Mouse (Mus musculus) heart, adult 11 months (tissue): ENCODE data around the gene A930004D18Rik.

ENCODE experiments used
- DNase-seq: peaks from one replicate; pipeline ENCODE4 v3.0.0; 2022

Gene A930004D18Rik

DNA sequence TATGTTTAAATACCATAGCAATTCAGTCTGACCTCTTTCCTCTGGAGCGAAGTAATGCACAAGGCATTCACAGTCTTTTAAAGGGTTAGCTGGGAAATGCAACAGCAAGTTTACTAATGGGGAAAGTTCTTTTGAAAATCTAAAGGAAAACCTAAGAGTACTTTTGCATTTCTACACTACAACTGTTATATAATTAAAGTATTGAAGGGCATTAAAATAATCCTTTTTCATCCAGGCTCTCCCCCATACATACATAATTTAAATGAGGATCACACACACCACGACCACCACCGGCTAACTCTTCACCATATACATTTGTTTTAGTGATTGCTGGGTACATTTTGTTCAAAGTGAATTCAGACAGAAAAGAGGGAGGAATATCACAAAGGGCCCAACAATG lies 15.0 kb upstream of the A930004D18Rik start:
- DNase-seq, result peak; percentile 43

DNA sequence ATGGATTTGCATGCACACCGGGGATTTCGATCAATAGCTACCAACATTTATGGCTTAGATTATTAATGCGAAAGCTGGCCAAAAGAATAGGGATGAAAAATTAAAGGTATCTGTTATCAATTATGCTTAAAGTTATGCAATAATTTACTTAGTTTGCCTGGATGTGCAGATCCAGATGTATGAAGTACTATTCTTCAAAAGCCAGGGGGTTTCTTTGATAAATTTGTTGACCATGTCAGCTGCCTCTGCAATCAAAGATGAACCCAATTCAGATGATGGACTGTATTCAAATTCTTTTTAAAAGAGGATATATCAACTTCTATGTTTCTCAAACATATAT lies 14.3 kb upstream of the A930004D18Rik start:
- DNase-seq, result no peak

DNA sequence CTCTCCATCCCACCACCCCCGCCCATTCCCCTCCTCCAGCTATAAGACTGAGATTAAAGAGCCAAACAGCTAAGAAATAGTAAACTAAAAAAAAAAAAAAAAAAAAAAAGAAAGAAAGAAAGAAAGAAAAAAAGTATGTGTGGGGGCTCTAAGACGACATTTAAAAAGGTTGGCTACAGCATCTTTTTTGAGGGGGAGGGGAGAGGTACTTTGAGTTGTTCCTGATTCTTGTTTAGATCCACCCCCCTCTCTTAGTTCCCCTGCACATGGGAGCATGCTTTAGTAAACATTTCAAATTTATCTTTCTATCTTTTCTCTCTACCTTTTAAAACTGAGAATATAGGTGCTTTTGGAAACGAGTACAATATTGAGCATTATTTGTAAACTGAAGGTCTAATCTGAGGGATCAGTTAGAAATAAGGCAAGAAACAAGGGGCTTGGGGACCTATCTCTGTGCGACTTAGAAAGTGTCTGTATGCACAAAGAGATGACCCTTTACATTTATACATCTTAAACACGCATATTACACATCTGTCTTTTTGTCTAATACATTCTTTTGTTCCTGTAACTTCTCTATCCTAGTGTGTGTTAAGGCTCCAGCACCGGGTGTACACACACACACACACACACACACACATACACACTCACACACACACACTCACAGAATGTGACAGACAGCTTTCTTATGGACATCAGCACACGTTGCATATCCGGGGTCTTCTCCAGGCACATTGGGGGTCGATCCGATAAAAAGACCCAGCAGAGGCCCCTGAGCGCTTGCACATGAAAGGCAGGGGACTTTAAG lies 13.7 kb upstream of the A930004D18Rik start:
- DNase-seq, result peak; percentile 76

DNA sequence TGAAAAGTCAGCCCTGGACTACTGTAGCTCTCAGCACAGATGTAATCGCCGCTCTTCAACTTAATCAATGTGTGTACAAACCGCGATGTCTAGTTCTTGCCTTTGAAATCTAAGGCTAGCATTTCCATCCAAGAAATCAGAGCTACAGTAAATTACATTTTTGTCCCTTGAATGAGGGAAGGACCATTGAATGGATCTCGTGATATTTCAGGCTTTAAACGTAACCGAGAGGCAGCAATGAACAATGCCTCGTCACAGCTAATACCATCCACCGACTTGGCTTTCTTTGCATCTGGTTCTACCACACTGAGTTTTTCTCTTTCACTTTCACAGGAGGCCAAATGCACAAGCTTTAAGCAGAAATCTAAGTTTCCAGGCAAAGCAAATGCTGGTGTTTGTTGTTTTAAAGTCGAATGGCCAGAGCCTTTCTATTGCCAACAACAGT lies 13.0 kb upstream of the A930004D18Rik start:
- DNase-seq, result peak; percentile 84

DNA sequence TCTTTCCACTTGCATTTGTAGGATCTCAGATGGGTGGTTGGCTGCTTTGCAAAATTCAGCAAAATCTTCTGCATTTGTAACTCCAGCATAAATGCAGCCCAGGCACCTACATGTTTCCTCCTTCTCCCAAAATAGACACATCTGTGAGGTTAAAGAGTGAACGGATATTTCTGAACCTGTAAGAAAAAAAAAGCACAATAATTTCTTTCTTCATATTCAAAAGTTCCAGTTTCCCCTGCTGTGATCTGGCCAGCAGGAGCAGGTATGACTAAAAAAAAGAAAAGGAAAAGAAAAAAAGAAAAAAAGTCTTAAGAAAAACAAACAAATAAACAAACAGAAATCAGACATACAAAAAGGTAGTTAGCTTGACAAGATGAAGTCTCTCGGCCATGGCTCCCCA lies 12.5 kb upstream of the A930004D18Rik start:
- DNase-seq, result no peak

DNA sequence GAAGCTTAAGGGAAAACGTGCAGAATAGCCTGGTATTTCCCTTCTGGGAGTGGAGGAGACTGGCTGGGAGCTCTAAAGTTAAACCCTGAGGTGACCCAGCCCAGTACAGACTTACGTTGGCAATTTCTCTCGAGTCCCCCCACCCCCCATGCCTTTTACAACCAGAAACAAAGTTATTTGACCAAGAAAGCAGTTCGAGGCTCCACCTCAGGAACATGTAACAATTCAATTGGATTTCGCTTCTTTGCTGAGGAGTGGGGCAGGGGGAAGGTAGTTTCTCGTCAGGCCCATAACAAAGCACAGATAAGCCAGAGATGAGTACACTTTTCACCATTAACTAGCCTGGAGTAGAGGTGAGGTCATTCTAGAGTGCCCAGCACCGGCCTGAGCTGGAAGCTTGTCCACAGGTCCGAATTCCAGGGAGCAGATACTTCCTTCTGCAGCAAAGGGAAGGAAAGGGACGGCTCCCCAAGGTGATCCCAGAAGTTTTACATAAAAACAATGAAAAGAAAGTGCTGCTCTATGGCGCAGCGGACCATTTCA lies 11.8 kb upstream of the A930004D18Rik start:
- peak; percentile 91 for DNase-seq

DNA sequence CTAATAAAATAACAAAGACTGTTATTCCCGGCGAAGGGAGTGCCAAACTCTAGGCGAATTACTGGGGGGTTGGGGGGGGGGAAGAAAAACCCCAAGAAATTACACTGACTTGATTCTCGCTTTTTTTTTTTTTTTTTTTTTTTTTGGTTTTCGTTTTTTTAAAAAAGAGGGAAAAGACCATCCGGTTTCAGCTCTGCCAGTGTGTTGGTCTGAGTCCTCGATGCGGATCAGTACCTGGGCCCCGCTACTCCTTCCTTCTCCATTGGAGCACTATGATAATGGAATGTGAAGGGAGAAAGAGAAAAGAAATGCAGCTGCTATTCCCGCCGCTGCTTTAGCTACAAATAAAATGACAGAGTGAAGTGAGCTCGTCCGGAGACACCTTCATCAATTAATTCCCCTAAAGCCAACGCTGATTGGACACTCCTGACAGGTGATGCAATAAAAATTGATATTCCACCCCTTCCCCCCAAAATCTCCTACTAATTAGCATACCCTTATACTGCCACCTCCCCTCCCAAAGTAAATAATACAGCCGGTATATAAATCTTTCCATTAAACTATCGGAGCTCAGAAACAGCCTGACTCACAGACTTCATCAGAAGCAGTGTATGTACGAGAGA lies 11.0 kb upstream of the A930004D18Rik start, which contains the start of gene Skida1:
Gene Skida1, minus strand, starts transcription at position 599 of the 623 bp plus-strand sequence.
- peak; percentile 95 for DNase-seq

DNA sequence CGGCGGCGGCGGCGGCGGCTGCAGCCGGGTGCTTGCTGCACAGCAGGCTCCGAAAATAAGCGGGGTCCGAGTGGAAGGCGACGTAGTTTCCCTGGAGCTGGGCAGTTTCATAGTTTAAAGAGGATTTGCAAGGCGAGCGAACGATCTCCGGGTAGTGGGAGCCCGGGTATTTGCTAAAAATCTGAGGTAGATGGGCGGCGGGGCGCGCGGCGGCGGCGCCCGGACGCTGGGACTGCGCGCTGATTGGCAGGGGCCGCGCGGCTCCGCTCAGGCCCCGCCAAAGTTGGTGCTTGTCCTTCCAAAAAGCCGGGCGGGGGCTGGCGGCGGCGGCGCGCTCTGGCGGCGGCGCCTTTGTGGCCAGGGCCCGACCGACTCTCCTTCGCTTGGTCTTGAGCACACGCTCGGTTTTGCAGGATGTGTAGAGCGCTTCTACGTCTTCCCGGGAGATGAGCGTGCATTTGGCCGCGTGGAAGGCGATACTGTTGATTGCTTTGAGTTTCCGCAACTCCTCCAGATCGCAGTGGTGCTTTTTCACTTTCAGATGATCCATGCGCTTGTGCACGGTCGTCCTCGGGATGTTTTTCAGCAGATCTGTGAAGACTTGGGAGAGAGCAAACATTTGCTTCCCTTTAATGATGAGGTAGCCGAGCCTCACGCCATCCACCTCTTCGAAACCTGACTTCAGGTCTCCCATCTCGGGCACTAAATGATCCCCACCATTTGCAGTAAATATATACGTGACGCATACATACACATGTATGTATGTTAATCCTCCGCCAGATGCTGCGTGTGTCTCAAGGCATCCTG lies 10.3 kb upstream of the A930004D18Rik start:
- DNase-seq, result peak; percentile 98

DNA sequence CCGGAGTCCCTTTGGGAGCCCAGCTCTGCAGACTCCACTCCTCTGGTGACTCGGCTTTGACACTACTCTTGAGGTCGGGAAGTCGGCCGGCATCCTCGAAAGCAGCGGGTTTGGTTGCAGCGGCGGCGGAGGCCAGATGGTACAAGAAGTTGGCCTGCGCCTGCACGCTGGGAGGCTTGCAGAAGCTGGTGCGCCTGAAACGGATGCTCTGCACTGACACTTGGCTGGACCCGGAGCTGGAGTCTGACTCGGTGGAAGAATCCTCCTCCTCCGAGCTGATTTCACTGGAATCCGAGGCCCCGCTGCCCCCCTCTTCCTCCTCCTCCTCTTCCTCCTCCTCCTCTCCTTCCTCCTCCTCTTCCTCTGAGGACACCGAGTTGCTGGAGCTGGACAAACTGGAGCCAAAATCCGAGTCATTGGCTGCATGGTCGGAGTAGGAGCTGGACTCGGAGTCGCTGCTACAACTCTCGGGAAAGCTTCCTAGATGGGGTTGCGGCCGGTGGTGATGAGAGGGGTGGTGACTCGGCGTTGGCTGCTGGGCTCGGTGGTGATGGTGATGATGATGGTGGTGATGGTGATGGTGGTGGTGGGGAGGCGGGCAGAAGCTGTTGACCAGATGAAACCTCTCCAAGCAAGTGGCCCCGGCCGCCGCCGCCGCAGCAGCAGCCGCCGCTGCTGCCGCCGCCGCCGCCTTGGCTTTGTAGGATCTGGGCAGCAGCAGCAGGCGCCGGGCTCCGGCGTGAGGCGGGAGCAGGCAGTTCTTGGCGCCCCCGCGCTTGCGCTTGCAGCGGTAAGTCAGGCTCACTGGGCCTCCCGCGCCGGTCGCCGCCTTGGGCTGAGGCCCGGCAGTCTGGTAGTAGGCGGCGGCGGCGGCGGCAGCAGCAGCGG lies 9.5 kb upstream of the A930004D18Rik start:
- DNase-seq, result peak; percentile 98

DNA sequence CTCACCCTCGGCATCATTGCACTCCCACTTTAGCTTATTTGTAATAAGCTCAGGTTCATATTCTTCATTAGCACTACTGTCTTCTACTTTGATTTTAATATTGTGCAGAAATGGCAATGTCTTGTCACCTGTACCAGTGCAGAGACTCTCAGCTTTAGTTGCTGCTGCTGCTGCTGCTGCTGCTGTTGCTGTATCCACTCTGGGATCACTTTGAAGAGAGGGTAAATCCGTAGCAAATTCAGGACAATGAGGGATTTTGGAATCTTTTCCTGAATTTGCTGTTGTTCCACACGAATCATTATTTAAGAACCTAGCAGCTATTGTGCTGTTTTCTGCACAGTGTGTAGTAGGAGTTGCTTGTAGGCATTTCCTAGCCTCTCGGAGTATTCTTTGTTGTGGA lies 8.6 kb upstream of the A930004D18Rik start:
- DNase-seq, result no peak

DNA sequence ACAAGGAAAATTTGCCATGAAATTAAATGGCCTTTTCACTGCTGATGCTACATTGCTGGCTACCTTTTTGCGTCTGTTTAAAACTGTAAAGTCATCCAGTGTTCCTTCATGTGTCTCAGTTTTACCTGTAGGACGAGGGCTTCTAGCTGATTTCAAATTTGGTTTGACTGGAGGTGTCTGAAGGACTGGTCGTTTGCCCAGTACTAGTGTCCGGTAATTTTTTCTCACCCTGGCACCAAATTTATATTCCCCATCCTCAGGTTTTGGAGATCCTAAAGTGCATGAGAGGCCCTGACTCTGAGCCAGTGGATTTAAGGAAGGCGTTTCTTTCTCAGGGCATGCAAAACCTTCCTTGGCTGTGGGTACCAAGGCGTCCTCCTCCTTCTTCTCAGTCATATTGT lies 8.2 kb upstream of the A930004D18Rik start:
- DNase-seq, result peak; percentile 73

DNA sequence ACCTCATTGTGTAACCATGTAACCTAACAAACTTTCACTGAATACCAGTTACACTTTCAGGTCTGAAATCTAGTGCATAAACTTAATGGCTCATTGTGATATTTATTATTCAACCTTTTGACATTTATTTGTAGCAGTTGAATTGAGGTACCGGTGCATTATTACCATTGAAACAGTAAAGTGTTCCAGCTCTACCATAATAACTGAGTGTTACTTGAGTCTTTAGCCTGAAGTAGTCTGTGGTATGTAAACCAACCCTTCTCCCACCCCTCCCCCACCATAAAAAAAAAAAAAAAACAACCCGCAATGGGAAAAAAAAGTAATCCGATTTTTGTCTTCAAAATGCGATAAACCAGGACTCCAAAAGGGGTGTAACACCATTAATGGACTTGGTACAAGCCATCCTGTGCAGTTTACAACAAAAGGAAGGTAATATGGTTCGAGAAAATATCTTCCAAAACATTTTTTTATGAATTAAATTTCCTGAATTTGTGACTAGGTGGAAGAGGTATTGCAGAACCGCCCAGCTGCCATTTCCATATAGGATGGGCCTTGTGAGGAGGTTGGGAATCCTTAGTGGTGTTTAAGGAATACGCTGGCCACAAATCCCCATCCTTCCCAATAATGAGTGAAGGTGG lies 7.7 kb upstream of the A930004D18Rik start:
- peak; percentile 0 for DNase-seq

DNA sequence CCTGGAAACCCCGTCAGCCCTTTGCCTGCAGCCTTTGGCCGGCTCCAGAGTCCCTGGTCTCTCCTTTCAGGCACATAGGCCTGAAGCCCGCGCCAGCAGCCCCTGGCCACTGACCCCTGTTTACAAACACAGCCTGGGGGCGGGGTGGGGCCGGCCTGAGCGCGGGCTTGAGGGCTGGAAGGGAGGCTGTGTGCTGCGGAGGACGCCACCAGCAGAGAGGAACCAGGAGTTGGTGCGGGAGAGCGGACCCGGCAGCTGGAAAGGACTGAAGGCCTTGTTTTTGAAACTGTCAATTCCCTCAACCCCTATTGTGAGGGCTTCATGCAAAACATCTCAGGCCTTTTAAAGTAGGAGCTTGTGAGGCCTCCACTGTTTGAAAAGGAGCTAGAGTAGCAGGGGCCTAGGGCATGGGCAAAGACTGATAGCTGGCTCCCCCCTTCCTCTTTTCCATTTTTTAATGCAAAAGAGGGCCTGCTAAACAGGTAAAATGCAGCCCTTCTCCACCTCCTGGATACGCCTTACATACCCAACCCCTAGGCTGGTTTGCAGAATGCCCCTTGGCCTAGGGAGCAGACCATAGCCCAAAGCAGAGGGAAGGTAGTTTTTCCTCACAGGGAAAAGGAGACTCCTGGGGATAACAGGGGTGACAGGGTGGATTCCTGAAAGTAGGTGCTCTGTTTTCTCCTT lies 3.8 kb upstream of the A930004D18Rik start:
- peak; percentile 74 for DNase-seq

DNA sequence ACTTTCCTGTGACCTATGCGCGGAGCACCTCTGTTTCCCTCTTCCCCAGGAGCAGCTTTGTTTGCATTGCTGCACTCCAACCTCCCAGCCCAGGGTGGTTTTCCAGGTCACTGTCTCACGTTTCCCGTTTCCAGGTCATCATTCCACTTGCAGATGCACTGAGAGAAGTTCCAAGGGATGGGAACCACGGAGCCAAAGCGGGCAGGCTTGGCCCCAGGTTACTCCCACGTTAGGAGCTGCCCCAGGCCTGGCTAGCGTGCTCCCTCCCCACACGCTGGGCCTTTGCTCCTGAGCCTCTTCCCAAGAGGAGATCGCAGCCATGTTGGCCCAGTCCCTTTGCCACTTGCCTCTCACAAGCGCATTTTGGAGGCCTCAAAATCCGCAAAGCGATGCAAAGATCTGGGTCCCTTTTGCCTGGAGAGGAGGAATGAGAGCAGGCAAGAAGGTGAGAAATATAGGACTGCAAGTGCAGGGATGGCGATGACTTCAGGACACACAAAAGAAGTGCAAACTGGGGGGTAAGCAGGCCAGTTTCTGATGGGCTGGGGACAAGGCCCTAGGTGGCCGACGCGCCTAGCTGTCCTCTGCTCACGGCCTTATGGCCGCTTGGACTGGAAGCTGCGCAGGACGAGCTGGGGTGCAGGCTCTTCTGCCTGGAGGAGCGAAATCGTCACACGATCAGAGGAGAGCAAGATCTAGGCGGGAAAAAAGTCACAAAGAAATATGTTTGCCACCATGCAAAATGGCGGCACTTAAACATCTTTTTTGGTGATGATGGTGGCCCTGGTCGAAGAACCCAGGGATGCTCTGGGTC lies 3.0 kb upstream of the A930004D18Rik start:
- peak; percentile 80 for DNase-seq

DNA sequence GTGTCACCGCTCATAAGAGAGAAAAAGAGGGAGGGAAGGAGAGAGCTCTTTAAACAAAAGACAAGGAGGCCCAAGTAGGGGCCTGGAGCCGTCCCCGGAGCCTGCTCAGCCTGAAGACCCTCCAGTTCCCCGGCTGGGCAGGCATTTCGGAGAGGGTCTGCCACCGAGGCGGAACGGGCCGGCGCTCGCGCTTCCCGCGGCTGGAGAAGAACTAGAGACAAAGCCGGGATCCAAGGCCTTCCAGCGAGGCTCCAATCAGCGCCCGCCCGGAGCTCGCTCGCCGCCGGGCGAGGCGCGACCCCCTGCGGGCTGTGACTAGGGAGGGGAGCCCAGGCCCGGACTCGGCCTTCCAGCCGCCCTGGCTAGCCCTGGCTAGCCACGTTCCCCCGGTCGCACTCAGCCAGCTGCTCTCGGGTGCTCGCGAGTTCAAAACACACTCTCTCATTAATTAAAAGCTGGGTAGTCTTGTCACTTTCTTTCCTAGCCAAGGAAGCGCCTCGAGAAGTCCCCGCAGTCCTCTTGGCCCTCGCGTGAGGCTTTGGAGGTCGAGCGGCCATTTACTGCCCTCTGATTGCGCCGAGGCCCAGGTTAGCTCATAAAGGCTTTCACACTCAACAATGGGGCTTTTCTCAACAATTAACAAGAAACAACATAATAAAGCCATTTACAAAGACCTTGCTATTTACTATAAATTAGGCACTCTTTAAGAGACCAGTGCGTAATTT lies 2.2 kb upstream of the A930004D18Rik start:
- DNase-seq, result peak; percentile 87

DNA sequence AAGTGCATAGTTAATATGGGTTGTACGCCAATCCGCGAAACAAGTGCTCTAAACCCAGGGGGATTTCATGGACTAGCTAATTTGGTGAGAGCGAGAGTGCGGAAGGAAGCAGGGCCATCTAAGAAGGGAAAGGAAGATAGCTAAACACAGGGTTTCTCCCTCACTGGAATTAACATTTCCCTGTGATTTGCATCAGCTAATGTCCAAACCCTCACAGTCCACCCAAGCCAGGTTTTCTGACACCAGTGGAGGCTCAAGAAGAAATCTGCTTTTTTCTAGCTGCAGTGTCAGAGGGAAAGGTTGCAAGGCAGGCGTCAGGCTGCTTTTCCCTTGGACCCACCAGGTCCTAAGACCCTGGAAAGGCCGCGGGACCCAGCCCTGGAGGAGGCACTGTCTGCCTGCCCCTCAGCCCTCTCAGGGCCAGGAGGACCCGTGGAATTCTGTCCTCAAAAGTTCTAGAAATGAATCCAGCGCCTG lies 1.4 kb upstream of the A930004D18Rik start:
- peak; percentile 64 for DNase-seq

DNA sequence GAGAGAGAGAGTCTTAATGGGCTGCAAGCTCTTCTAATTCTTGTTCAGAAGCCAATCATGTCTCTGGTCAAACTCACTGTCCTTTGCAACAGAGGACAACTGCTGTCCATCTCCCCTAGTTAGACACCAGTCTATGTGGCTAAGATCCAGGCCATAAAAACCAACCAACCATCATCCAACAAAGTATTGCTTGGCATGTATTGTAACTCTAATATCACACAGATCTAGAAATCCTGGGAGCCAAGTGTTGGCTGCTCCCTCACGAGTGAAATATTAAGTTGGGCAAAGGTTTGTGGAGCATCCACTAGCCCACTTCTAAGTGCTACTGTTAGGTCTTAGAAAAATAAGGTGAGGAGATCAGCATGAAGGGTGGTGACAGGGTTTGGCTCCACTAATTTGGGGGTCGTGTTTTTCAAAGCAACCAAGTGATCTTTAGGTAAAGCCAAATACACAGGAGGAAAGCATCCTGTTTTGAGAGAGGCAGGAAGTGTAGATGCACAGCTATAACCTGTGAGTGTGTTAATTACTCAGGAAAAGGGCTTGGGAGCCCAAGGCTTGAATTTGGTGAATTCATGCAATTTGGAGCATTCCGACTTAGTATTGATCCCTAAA lies 710 bp upstream of the A930004D18Rik start:
- DNase-seq, result peak; percentile 51

DNA sequence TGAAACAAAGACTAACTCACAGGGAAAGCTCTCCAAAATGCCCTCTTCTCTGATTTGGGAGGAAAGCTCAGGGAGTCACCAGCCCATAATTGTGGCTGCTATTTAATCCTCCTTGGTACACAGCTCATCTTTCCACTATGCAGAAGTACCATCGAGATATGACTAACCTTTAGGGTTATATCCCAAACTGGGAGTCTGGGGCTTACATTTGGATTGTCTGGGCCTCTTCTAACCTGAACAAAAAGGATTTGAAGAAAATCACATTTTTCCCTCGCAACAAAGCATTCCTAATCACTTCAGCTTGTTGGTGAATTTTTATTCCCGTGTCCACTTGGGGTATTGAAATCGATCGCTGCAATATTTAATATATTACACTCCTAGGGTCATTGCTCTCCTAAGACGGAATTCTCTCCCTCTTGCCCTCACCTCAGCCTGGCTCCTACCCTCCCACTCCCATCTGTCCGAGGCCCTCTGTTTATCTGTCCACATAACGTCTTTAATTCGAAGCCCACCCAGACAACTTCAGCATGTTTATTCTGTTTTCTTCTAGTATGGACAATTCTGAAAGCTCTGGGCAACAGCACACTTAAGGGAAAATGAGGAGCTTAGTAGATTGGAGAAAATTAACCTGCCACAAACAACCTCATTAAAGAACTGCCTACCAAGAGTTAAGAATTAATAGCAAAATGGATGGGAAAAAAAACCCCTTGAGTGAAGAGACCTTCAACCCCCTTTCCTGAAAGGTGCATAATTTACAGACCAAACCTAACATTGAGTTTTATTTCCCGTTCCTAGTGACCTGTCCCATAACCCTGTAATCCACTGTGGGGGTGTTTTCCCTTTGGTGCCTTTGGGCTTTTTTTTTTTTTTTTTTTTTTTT lies 2.9 kb downstream of the A930004D18Rik start:
- DNase-seq, result peak; percentile 85
